Mouse (Mus musculus): ENCODE measurements at regions not wholly inside any gene's neighbourhood (a gene's known extent, or its start where the extent isn't known, plus 50 kb on each side); places are given as distances from the start of the nearest gene placed in this dataset.

DNA sequence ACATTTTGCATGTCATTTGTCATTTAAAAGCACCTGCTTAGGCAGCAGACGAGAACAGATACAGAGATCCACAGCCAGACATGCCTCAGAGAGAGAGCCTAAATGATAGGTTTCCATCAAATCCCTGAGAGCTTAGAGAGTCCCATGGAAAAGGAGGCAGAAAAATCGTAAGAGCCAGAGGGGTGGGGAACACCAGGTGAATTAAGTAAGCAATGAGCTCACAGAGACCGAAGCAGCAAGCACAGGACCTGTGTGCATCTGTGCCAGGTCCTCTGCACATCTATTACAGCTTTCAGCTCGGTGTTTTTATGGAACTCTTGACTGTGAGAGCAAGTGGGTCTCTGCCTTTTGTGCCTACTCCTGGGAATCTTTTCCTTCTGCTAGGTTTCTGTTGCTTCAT lies 1416.1 kb downstream of the Slc22a22 start:
- Histone ChIP-seq H3K36me3 (no peaks in the 10 kb centered on the region), H3K4me2 (no peak overlapping the region), H3K9ac (no peak overlapping the region), H3K4me1 (no peaks in the 10 kb centered on the region), H3K27ac (no peak overlapping the region), H3K27me3 (no peaks in the 10 kb centered on the region), H3K4me3 (no peak overlapping the region), H3K9me3 (no peaks in the 10 kb centered on the region)
- 55% methylated on average over 4 of the region's 4 CpGs for WGBS
- ATAC-seq (ENCODE audit: borderline replicate concordance, extremely low read depth, low FRiP score, low TSS enrichment), result no peak

DNA sequence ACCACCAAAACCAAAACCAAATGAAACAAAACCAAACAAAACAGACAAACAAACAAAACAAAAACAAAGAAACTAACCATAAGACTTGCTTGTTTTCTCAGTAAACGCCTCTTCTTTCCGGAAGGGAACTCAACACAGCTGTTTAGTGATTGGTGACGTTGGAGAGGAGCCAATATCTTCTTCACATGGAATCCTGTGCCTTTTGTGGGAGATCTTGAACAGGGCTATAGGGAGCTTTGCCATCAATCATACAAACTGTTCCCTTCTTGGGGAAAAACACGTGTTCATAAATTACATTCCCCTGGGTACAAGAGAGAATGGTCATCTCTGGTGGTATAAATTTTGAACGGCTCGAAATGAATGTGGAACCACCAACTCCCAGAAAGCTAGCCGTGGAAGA lies 1426.7 kb downstream of the Slc22a22 start:
- Histone ChIP-seq H3K4me3 (no peak overlapping the region), H3K27ac (no peak overlapping the region), H3K27me3 (no peaks in the 10 kb centered on the region), H3K4me2 (no peak overlapping the region), H3K36me3 (no peaks in the 10 kb centered on the region), H3K9me3 (no peaks in the 10 kb centered on the region), H3K9ac (no peak overlapping the region), H3K4me1 (no peaks in the 10 kb centered on the region)
- no peak for ATAC-seq (ENCODE audit: borderline replicate concordance, extremely low read depth, low FRiP score, low TSS enrichment)
- 52% methylated on average over 7 of the region's 7 CpGs for WGBS

DNA sequence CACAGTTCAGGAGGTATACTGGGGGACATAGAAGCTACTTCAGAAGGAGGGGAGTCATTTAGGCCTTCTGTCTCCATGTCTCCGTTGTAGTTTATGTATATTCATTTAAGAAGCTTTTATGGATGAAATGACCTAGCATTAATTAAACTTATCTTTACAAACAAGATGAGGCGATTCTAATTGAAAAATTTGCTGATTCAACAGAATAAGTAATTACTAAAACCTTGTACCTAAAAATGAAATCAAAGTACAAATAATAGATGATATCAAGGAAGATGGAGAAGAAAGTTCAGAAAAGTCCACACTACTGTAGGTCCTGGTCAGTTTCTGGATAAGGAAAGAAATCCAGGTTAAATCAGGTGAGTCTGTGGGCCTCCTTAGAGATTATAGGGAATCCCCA lies 1429.6 kb downstream of the Slc22a22 start:
- no peaks in the 10 kb centered on the region for H3K27me3 ChIP-seq
- no peaks in the 10 kb centered on the region for H3K9me3 ChIP-seq
- no peak overlapping the region for H3K27ac ChIP-seq
- no peak overlapping the region for H3K9ac ChIP-seq
- ATAC-seq (ENCODE audit: borderline replicate concordance, extremely low read depth, low FRiP score, low TSS enrichment), result no peak
- no peaks in the 10 kb centered on the region for H3K36me3 ChIP-seq
- H3K4me2 ChIP-seq, result no peak overlapping the region
- 79% methylated on average over 2 of the region's 2 CpGs for WGBS
- no peak overlapping the region for H3K4me3 ChIP-seq
- no peaks in the 10 kb centered on the region for H3K4me1 ChIP-seq

DNA sequence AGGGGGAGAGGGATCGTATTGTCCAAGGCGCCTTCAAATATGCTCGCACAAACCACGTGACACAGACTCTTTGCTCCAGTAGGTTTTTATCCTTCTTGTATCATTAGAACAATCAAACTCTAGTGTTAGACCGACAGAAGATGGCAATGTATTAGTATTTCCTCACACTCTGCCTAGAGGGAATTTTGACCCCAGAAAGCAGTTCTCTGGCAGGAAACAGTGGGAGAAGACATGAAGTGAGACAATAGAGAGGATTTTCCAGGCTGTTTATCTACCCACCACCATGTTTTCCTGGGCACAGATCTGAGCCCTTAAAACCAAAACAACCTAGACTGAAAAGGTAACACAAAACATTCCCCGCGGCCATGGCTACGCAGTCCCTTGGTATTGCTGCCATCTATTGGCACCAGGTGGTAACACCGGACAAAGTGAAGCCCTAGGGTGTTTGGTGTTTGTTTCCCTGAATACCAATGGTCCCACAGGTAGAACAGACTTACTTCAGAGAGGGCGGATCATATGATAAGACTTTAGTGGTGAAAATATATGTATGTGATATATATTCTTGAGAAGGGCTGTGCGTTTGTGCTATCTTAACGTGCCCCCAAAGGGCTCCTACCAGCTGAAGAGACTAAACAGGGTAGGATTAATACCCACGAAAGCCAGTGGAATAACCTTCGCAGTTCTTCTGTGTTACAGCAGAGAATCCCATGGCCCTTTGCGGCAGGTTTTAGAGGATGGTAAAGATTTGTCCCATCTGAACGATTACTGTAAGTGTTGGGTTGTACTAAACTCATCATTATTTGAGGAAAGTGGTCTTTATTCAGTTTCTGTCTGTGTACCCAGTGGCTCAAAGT lies 1430.5 kb downstream of the Slc22a22 start:
- Histone ChIP-seq H3K9ac (no peak overlapping the region; the same call in 1 of the 2 replicates), H3K4me1 (no peaks in the 10 kb centered on the region), H3K4me3 (peak overlapping the region; percentile 33), H3K4me2 (peak overlapping the region; percentile 62), H3K36me3 (no peaks in the 10 kb centered on the region), H3K27ac (0 out of 2 replicates have a peak overlapping the region, but pooled peaks have one; percentile 2), H3K27me3 (no peaks in the 10 kb centered on the region), H3K9me3 (no peaks in the 10 kb centered on the region)
- 25% methylated on average over 16 of the region's 16 CpGs for WGBS
- ATAC-seq (ENCODE audit: borderline replicate concordance, extremely low read depth, low FRiP score, low TSS enrichment), result peak; percentile 62

DNA sequence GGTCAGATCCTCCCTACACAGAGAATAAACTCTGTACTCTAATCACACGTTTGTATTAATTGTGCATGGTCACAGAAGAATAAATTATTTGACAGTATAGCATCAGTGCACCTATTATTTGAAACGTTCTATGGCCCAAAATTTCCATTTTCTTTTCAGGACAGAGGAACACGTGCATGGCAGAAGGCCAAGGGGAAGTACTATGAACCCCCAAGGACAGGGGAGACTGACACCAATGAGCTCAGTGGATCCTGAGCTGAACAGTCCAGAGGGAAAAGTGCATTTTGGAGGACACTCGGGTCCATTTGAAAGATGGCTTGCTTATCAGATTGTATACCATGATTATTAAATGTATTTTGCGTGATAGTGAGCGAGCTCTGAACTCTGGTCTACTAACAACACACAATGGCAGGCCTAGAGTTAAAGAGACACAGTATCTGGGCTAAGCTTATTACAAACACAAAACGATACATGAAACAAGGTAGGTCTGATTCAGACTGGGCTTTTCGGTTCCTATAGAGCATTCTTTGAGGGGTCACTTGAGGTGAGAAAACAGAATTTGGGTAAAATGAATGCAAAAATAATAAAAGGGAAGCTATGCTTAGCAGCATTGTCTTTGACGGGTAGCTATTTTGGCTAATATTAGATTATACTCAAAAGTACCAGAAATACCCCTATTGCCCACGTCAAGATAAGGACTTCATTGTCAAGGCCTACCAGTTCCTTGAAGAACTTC lies 1431.7 kb downstream of the Slc22a22 start:
- ATAC-seq (ENCODE audit: borderline replicate concordance, extremely low read depth, low FRiP score, low TSS enrichment), result no peak
- no peaks in the 10 kb centered on the region for H3K36me3 ChIP-seq

DNA sequence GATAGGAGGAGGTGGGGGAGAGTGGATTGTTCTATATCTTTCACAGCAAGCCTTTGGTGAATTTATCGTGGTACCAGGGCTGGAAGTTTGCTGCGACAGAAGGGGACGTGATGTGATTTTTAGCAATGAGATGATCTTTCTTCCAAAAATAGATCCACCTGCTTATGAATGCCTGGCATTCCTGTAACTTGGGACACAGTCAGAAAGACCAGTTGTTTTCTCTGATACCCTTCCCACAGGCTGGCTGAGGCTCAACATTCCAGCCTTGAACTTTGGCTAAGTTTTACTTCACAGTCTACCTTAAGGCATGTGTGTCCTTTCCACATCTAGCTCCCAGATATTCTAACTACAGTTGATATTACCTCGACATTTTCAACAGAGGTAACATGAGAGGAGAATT lies 1434.1 kb downstream of the Slc22a22 start:
- Histone ChIP-seq H3K9ac (no peak overlapping the region), H3K36me3 (no peaks in the 10 kb centered on the region), H3K27ac (no peak overlapping the region), H3K4me3 (no peak overlapping the region), H3K4me2 (no peak overlapping the region), H3K4me1 (no peaks in the 10 kb centered on the region), H3K9me3 (no peaks in the 10 kb centered on the region), H3K27me3 (no peaks in the 10 kb centered on the region)
- WGBS, result 68% methylated on average over 4 of the region's 4 CpGs
- ATAC-seq (ENCODE audit: borderline replicate concordance, extremely low read depth, low FRiP score, low TSS enrichment), result no peak

More for the DNA sequence above, 1431.7 kb downstream of the Slc22a22 start:
- WGBS, result 77% methylated on average over 10 of the region's 10 CpGs
- Histone ChIP-seq H3K9me3 (no peaks in the 10 kb centered on the region), H3K27ac (no peak overlapping the region), H3K9ac (no peak overlapping the region), H3K4me1 (no peaks in the 10 kb centered on the region), H3K4me2 (no peak overlapping the region), H3K4me3 (no peak overlapping the region), H3K27me3 (no peaks in the 10 kb centered on the region)

DNA sequence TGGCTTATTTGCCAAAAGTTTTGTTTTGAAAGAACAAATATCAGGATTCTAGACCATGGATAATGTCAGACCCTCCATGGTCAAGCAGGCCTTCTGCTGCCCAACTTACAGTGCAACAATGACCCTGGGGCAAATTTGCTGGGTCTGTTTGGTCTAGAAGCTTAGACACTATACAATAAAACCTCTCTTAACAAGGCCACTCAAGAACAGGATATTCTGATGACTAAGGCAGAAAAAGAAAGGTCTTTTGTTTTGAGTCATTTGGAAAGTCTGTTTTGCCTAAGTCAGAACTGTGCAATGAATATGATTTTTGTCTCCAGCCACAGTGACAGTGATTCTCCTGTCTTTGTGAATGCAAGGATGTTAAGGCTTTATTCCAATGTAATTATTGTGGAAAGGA lies 1435.0 kb downstream of the Slc22a22 start:
- no peak overlapping the region for H3K4me3 ChIP-seq
- no peak overlapping the region for H3K9ac ChIP-seq
- H3K27ac ChIP-seq, result no peak overlapping the region
- no peaks in the 10 kb centered on the region for H3K9me3 ChIP-seq
- no peaks in the 10 kb centered on the region for H3K27me3 ChIP-seq
- ATAC-seq (ENCODE audit: borderline replicate concordance, extremely low read depth, low FRiP score, low TSS enrichment), result no peak
- H3K36me3 ChIP-seq, result no peaks in the 10 kb centered on the region
- no peak overlapping the region for H3K4me2 ChIP-seq
- H3K4me1 ChIP-seq, result no peaks in the 10 kb centered on the region

DNA sequence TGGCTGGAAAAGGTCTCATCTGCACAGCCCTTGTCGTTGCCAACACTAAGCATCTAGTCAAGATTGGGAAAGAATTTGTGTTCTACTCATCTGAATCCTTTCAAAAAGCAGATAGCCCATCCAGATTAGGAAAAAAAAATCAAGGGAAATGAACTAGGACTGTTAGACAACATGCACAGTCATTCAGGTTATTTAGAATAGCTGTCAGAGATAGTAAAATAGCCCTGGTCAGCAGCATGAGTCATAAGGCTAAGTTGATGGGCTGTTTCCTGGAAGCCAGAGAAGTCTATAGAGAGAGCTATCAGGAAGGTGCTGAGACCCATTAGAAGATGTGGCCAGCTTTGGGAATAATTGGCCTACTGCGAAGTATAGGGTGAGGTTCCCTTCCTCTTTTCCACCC lies 1447.4 kb downstream of the Slc22a22 start:
- ATAC-seq (ENCODE audit: borderline replicate concordance, extremely low read depth, low FRiP score, low TSS enrichment), result no peak
- H3K27me3 ChIP-seq, result no peaks in the 10 kb centered on the region
- H3K27ac ChIP-seq, result no peak overlapping the region
- WGBS, result 51% methylated on average over 2 of the region's 2 CpGs
- H3K36me3 ChIP-seq, result no peaks in the 10 kb centered on the region
- H3K9ac ChIP-seq, result no peak overlapping the region
- H3K4me3 ChIP-seq, result no peak overlapping the region
- no peaks in the 10 kb centered on the region for H3K9me3 ChIP-seq
- no peak overlapping the region for H3K4me2 ChIP-seq
- no peaks in the 10 kb centered on the region for H3K4me1 ChIP-seq

DNA sequence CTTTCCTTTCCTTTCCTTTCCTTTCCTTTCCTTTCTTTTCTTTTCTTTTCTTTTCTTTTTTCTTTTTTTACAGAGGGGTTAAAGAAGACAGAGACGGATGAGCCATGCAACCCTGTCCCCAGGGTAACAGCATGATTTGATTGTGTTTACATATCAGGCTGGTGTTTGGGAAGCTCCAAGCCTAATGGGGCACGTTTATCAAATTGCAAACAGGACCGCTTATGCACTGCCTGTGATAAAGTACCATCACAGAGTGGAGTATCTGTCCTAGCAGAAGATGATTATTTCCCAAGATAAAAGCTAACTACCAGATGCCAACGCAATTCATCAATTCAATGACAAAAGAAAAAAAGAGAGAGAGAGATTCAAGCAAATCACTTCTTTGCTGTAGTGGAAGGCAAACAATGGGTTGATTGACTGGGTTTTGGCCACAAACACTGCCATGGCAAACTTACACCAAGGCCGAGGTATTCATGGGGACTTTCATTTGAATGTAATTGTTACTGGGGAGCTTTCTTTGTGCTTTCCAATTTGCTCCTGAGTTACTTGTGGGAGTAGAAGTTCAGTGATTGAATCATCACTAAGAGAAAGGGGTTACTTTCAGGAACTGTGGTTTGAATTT lies 1450.1 kb downstream of the Slc22a22 start:
- H3K4me2 ChIP-seq, result no peak overlapping the region
- 20% methylated on average over 5 of the region's 5 CpGs for WGBS
- H3K27me3 ChIP-seq, result no peaks in the 10 kb centered on the region
- no peaks in the 10 kb centered on the region for H3K9me3 ChIP-seq
- H3K36me3 ChIP-seq, result no peaks in the 10 kb centered on the region
- no peaks in the 10 kb centered on the region for H3K4me1 ChIP-seq
- no peak overlapping the region for H3K4me3 ChIP-seq
- H3K27ac ChIP-seq, result no peak overlapping the region
- no peak for ATAC-seq (ENCODE audit: borderline replicate concordance, extremely low read depth, low FRiP score, low TSS enrichment)
- H3K9ac ChIP-seq, result no peak overlapping the region

DNA sequence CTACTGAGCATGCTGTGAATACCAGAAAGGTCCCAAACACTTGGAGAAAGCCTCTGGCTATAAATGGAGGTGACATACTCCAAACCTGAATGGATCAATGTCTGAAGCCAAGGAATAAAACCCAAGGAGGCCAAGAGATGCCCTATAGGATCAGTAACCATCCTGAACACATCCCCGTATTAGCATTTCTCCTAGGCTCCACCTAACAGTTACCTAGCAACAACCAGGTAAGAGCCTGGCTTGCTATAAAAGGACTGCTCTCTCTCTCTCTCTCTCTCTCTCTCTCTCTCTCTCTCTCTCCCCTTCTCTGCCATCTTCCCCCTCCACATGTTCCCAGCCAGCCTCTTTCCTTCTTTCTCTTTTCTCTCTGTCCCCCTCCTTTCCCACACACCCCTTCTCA lies 1452.7 kb downstream of the Slc22a22 start:
- Histone ChIP-seq H3K4me1 (no peaks in the 10 kb centered on the region), H3K9me3 (no peaks in the 10 kb centered on the region), H3K27ac (no peak overlapping the region), H3K36me3 (no peaks in the 10 kb centered on the region), H3K4me2 (no peak overlapping the region), H3K9ac (no peak overlapping the region), H3K27me3 (no peaks in the 10 kb centered on the region), H3K4me3 (no peak overlapping the region)
- WGBS, result 81% methylated on average over 1 of the region's 1 CpGs
- ATAC-seq (ENCODE audit: borderline replicate concordance, extremely low read depth, low FRiP score, low TSS enrichment), result no peak

DNA sequence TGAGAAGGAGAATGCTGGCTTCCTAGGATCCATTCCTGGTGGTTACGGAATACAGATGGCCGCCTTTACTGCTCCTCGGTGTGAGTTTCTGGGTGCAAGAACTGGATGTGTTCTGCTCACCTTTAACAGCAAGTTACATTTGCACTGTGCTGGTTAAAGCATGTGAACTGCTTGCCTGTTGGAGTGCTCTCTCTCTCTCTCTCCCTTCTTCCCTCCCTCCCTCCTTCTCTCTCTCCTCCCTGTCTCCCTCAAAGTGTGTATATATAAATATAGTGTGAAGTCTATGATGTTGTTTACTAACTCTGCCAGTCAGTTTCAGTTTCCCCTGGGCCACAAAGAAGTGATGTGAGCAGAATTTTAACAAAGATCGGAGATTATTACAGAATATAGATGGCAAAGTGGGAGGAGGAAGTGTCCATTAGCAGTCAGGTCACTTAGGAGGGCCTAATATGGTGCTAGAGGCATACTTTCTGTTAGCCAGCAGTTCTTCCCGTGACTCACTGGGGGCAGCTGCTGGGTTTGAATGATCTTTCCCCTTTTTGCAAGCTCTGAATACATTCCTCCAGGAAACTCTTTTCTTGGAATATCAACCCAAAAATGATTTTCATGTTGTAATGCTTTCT lies 1453.5 kb downstream of the Slc22a22 start:
- Histone ChIP-seq H3K36me3 (no peaks in the 10 kb centered on the region), H3K4me1 (no peaks in the 10 kb centered on the region), H3K4me2 (no peak overlapping the region), H3K27me3 (no peaks in the 10 kb centered on the region), H3K4me3 (no peak overlapping the region), H3K9me3 (no peaks in the 10 kb centered on the region), H3K9ac (no peak overlapping the region), H3K27ac (no peak overlapping the region)
- ATAC-seq (ENCODE audit: borderline replicate concordance, extremely low read depth, low FRiP score, low TSS enrichment), result no peak
- WGBS, result 65% methylated on average over 5 of the region's 5 CpGs

DNA sequence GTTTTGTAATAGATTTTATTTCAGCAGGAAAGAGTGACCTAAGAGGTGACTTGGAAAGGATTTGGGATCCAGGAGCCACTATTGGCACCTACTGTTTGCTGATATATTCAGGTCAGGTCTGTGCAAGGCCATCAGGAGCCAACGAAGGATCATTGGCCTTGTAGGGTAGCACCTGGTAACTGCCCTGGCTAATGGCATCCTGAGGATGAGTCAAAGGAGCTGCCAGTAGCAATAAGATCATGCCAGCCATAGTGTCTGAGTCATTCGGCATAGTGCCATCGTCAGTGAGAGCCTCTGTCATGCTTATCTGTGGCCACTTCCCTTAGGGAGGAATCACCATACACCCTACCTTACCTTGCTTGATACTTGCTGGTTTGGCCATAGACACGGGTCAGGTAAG lies 1455.1 kb downstream of the Slc22a22 start:
- Histone ChIP-seq H3K4me2 (no peak overlapping the region), H3K4me3 (no peak overlapping the region), H3K4me1 (no peaks in the 10 kb centered on the region), H3K27me3 (no peaks in the 10 kb centered on the region), H3K27ac (no peak overlapping the region), H3K9me3 (no peaks in the 10 kb centered on the region), H3K9ac (no peak overlapping the region), H3K36me3 (no peaks in the 10 kb centered on the region)
- no peak for ATAC-seq (ENCODE audit: borderline replicate concordance, extremely low read depth, low FRiP score, low TSS enrichment)
- 85% methylated on average over 4 of the region's 4 CpGs for WGBS
